Mouse (Mus musculus) heart, embryonic 10.5 days (tissue): ENCODE measurements around the gene Ubn2. TPM values are rescaled to one million over a fixed set of nuclear protein-coding genes. Genes with fewer than 3 reads are reported as not detected.
"Not testable (repeated sequence)": the region's sequence is repeated elsewhere in the genome, so short reads cannot be mapped to it uniquely, and the experiment has no call there.

ENCODE experiments used
- DNase-seq: peaks from one replicate; pipeline ENCODE4 v3.0.0-alpha.2; 2017; ENCODE audit warnings: low spot score
- H3K27ac ChIP-seq: fragments of 300-500 bp; sonication (generic); 2 replicates; pipeline ENCODE4 v1.5.1; 2016; ENCODE audit warnings: mild to moderate bottlenecking
- H3K27me3 ChIP-seq: fragments of 300-500 bp; sonication (generic); 2 replicates; pipeline ENCODE4 v1.6.1; 2016; ENCODE audit warnings: mild to moderate bottlenecking; ENCODE audit not compliant: poor library complexity, insufficient read depth, severe bottlenecking
- H3K36me3 ChIP-seq: fragments of 300-500 bp; sonication (generic); 2 replicates; pipeline ENCODE4 v1.6.1; 2016; ENCODE audit warnings: mild to moderate bottlenecking, moderate library complexity
- H3K4me1 ChIP-seq: fragments of 300-500 bp; sonication (generic); 2 replicates; pipeline ENCODE4 v1.6.1; 2016; ENCODE audit warnings: mild to moderate bottlenecking
- H3K4me3 ChIP-seq: fragments of 300-500 bp; sonication (generic); 2 replicates; pipeline ENCODE4 v1.5.1; 2016; ENCODE audit warnings: mild to moderate bottlenecking, moderate library complexity
- H3K9me3 ChIP-seq: fragments of 300-500 bp; sonication (generic); 2 replicates; pipeline ENCODE4 v1.6.1; 2016; ENCODE audit warnings: mild to moderate bottlenecking, moderate library complexity
- WGBS: fragments of 180-500 bp; shearing (Covaris S2); methylation state at CpG from one replicate; pipeline ENCODE4 v1.1.7; 2016; 5-methylcytosine and 5-hydroxymethylcytosine counted together
- polyA plus RNA-seq: library from polyadenylated mRNA; unstranded; fragments of >200 nt; fragmentation: Nextera tagmentation; extraction: Ambion mirVana; gene quantifications from 2 replicates; pipeline ENCODE4 v1.2.1, GENCODE M21; 2016

Ubn2 gene
- 8.8 and 12.5 TPM in 2 replicates for polyA plus RNA-seq

- H3K9me3 ChIP-seq: no peaks in the 10 kb centered on the region
- H3K4me3 ChIP-seq: peak within 1 kb of the TSS; percentile 98
- WGBS: under 1% methylated on average over 64 of the region's 64 CpGs
- no peaks in the 10 kb centered on the region for H3K27me3 ChIP-seq
- no peaks in the 10 kb centered on the region for H3K36me3 ChIP-seq
- peak within 1 kb of the TSS; percentile 99 for H3K27ac ChIP-seq
- H3K4me1 ChIP-seq: no peaks in the 10 kb centered on the region
- peak; percentile 99 for DNase-seq
Measured at GRCm38 (mm10) chr6:38433261-38434033, at the start of gene Ubn2. Gene Ubn2 (plus strand): TSS chr6:38433950.

GRCm38 (mm10) chr6:38389671-38390070 lies 44.1 kb upstream of the Ubn2 start:
- Histone ChIP-seq H3K4me1 (no peaks in the 10 kb centered on the region), H3K27me3 (no peaks in the 10 kb centered on the region), H3K4me3 (no peak overlapping the region), H3K27ac (no peak overlapping the region), H3K9me3 (no peaks in the 10 kb centered on the region), H3K36me3 (peaks cover 2% of the 10 kb centered on the region; the same call in 1 of the 2 replicates)
- no peak for DNase-seq
- 82% methylated on average over 3 of the region's 3 CpGs for WGBS

GRCm38 (mm10) chr6:38432457-38432856 lies 1.3 kb upstream of the Ubn2 start:
- H3K4me1 ChIP-seq, H3K27ac ChIP-seq, H3K27me3 ChIP-seq, DNase-seq, H3K36me3 ChIP-seq, H3K9me3 ChIP-seq: not testable (repeated sequence)
- peak overlapping the region; percentile 98; the same call in 1 of the 2 replicates for H3K4me3 ChIP-seq
- WGBS: 63% methylated on average over 5 of the region's 5 CpGs

- H3K36me3 ChIP-seq: no peaks in the 10 kb centered on the region
- peak overlapping the region; percentile 98 for H3K4me3 ChIP-seq
- H3K9me3 ChIP-seq: no peaks in the 10 kb centered on the region
- WGBS: 2% methylated on average over 100 of the region's 118 CpGs
- H3K27me3 ChIP-seq: no peaks in the 10 kb centered on the region
- DNase-seq: peak; percentile 83
- no peaks in the 10 kb centered on the region for H3K4me1 ChIP-seq
- peak overlapping the region; percentile 99 for H3K27ac ChIP-seq
Measured at GRCm38 (mm10) chr6:38434055-38435023, 589 bp downstream of the Ubn2 start.

GRCm38 (mm10) chr6:38443842-38444241 lies 10.1 kb downstream of the Ubn2 start:
- Histone ChIP-seq H3K9me3 (no peaks in the 10 kb centered on the region), H3K27ac (no peak overlapping the region), H3K4me3 (no peak overlapping the region), H3K4me1 (no peaks in the 10 kb centered on the region), H3K27me3 (no peaks in the 10 kb centered on the region), H3K36me3 (peaks cover 37% of the 10 kb centered on the region; the same call in 1 of the 2 replicates)
- no peak for DNase-seq
- 30% methylated on average over 3 of the region's 3 CpGs for WGBS

- 63% methylated on average over 2 of the region's 2 CpGs for WGBS
Measured at GRCm38 (mm10) chr6:38448295-38448694, 14.5 kb downstream of the Ubn2 start.

GRCm38 (mm10) chr6:38453049-38453448 lies 19.3 kb downstream of the Ubn2 start:
- DNase-seq: no peak
- no peaks in the 10 kb centered on the region for H3K27me3 ChIP-seq
- no peaks in the 10 kb centered on the region for H3K9me3 ChIP-seq
- no peaks in the 10 kb centered on the region for H3K4me1 ChIP-seq
- 92% methylated on average over 4 of the region's 4 CpGs for WGBS
- no peak overlapping the region for H3K27ac ChIP-seq
- H3K36me3 ChIP-seq: peaks cover 60% of the 10 kb centered on the region
- no peak overlapping the region for H3K4me3 ChIP-seq

More at GRCm38 (mm10) chr6:38448295-38448694, 14.5 kb downstream of the Ubn2 start:
- Histone ChIP-seq H3K9me3 (no peaks in the 10 kb centered on the region), H3K4me3 (no peak overlapping the region), H3K27me3 (no peaks in the 10 kb centered on the region), H3K36me3 (peaks cover 53% of the 10 kb centered on the region), H3K27ac (no peak overlapping the region), H3K4me1 (no peaks in the 10 kb centered on the region)
- no peak for DNase-seq

GRCm38 (mm10) chr6:38456425-38456824 lies 22.7 kb downstream of the Ubn2 start:
- not testable (repeated sequence) for DNase-seq, H3K9me3 ChIP-seq, H3K4me1 ChIP-seq, H3K27me3 ChIP-seq, H3K4me3 ChIP-seq, H3K27ac ChIP-seq
- peaks cover 49% of the 10 kb centered on the region for H3K36me3 ChIP-seq

- H3K27ac ChIP-seq: no peak overlapping the region
- H3K9me3 ChIP-seq: no peaks in the 10 kb centered on the region
- no peaks in the 10 kb centered on the region for H3K4me1 ChIP-seq
- H3K36me3 ChIP-seq: peaks cover 47% of the 10 kb centered on the region
- H3K4me3 ChIP-seq: no peak overlapping the region
- no peaks in the 10 kb centered on the region for H3K27me3 ChIP-seq
- 97% methylated on average over 3 of the region's 3 CpGs for WGBS
- DNase-seq: no peak
Measured at GRCm38 (mm10) chr6:38458075-38458474, 24.3 kb downstream of the Ubn2 start.

- Histone ChIP-seq H3K4me3 (no peak overlapping the region), H3K36me3 (peaks cover 52% of the 10 kb centered on the region), H3K27ac (no peak overlapping the region), H3K4me1 (no peaks in the 10 kb centered on the region), H3K27me3 (no peaks in the 10 kb centered on the region), H3K9me3 (no peaks in the 10 kb centered on the region)
- no peak for DNase-seq
- WGBS: 81% methylated on average over 4 of the region's 4 CpGs
Measured at GRCm38 (mm10) chr6:38469591-38469990, 35.8 kb downstream of the Ubn2 start.

- H3K36me3 ChIP-seq: peaks cover 67% of the 10 kb centered on the region
- WGBS: 84% methylated on average over 5 of the region's 5 CpGs
- no peaks in the 10 kb centered on the region for H3K9me3 ChIP-seq
- no peaks in the 10 kb centered on the region for H3K4me1 ChIP-seq
- no peak overlapping the region for H3K27ac ChIP-seq
- no peak for DNase-seq
- no peaks in the 10 kb centered on the region for H3K27me3 ChIP-seq
- no peak overlapping the region for H3K4me3 ChIP-seq
Measured at GRCm38 (mm10) chr6:38481694-38482371, 48.1 kb downstream of the Ubn2 start.

GRCm38 (mm10) chr6:38492550-38492949 lies 58.8 kb downstream of the Ubn2 start:
- H3K36me3 ChIP-seq: peaks cover 53% of the 10 kb centered on the region
- WGBS: 79% methylated on average over 3 of the region's 3 CpGs
- H3K27ac ChIP-seq: no peak overlapping the region
- no peaks in the 10 kb centered on the region for H3K27me3 ChIP-seq
- H3K9me3 ChIP-seq: no peaks in the 10 kb centered on the region
- no peaks in the 10 kb centered on the region for H3K4me1 ChIP-seq
- no peak overlapping the region for H3K4me3 ChIP-seq
- DNase-seq: no peak
